Mouse (Mus musculus) testis, adult 2 months (tissue): ENCODE data around the gene Prdm16.

ENCODE experiments used
- CTCF ChIP-seq: fragments of 200-500 bp; IDR thresholded peaks from 2 replicates; pipeline ENCODE4 v1.5.1; 2012; ENCODE audit warnings: low read depth, mild to moderate bottlenecking, inconsistent platforms, low read length, moderate library complexity; ENCODE audit not compliant: control insufficient read depth, insufficient read depth, insufficient replicate concordance
- POLR2A ChIP-seq: fragments of 200-500 bp; IDR thresholded peaks from 2 replicates; pipeline ENCODE4 v1.6.1; 2012; ENCODE audit warnings: low read depth, mild to moderate bottlenecking, inconsistent platforms, low read length, moderate library complexity; ENCODE audit not compliant: control insufficient read depth

DNA sequence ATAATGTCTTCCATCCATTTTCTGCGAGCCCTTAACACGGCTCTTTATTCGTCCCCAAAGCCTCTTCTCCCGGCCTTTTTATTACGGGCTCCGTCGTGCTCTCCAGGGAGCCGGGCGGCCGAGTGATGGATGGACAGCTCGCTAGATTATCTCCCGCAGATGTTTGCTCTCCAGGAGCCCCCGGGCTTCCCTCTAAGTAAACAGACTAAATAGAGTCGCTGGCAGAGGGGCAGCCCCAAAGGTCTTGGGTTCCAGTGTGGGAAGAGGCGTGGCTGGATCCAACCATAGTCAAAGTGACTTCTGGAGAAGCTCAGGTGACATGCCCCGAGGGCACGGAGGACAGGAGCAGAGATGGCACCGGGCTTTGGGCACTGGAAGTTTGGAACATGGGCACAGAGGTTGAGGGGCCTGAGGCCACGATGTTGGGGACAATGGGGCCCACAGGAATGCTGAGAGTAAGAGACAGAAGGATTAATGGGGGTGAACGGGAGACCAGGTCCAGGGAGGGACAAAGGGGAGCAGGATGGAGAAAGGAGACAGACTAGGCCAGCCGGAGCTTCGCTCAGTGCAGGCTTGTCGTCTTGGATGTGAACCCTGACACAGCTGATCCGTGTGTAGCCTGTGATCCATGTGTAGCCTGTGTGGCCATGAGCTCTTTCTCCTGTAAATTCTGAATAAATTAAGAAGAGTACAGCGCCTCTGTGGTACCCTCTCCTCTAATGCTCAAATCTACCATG lies 162.9 kb downstream of the Prdm16 start:
- TF ChIP-seq POLR2A (no peak), CTCF (no peak)
